Mouse (Mus musculus) mouse trophoblast stem cell (cell line): ENCODE results near the gene Brd3.

Experiments
- in situ Hi-C, 2 experiments: fragments of 300-500 bp; cut with MseI, MboI; formaldehyde crosslinking; loops; 2 replicates in 1 of 2; 3 replicates in 1 of 2; pipeline ENCODE4 v1.15.1; 2025

The Brd3 gene

GRCm38 (mm10) chr2:27426855-27427457 lies 80.5 kb downstream of the Brd3 start, which contains the start of gene Vav2:
Gene Vav2, minus strand, starts transcription at chr2:27427033.
- in situ Hi-C loops: loop anchor here (5.0 kb wide), 1 partner anchor 145 kb away; no protein-coding TSS in a partner anchor

GRCm38 (mm10) chr2:27426406-27426854 lies 81.0 kb downstream of the Brd3 start:
- in situ Hi-C loops: loop anchor here (5.0 kb wide), 1 partner anchor 144 kb away; no protein-coding TSS in a partner anchor

- in situ Hi-C loops: loop anchor here (5.0 kb wide), 1 partner anchor 144 kb away; no protein-coding TSS in a partner anchor
Measured at GRCm38 (mm10) chr2:27425751-27426405, 81.6 kb downstream of the Brd3 start.

GRCm38 (mm10) chr2:27425161-27425611 lies 82.3 kb downstream of the Brd3 start:
- in situ Hi-C loops: loop anchor here (5.0 kb wide), 1 partner anchor 143 kb away; no protein-coding TSS in a partner anchor

- in situ Hi-C loops: no loop called here
Measured at GRCm38 (mm10) chr2:27423596-27423995, 83.9 kb downstream of the Brd3 start.

- in situ Hi-C loops: no loop called here
Measured at GRCm38 (mm10) chr2:27421293-27422068, 86.0 kb downstream of the Brd3 start.

GRCm38 (mm10) chr2:27418577-27419070 lies 88.8 kb downstream of the Brd3 start:
- in situ Hi-C loops: no loop called here

GRCm38 (mm10) chr2:27417648-27418153 lies 89.8 kb downstream of the Brd3 start:
- in situ Hi-C loops: no loop called here

GRCm38 (mm10) chr2:27416425-27416824 lies 91.0 kb downstream of the Brd3 start:
- in situ Hi-C loops: no loop called here

GRCm38 (mm10) chr2:27415060-27415783 lies 92.2 kb downstream of the Brd3 start:
- in situ Hi-C loops: no loop called here

GRCm38 (mm10) chr2:27413936-27414657 lies 93.4 kb downstream of the Brd3 start:
- in situ Hi-C loops: no loop called here

GRCm38 (mm10) chr2:27413582-27413935 lies 93.9 kb downstream of the Brd3 start:
- in situ Hi-C loops: no loop called here

GRCm38 (mm10) chr2:27412245-27412800 lies 95.1 kb downstream of the Brd3 start:
- in situ Hi-C loops: no loop called here

GRCm38 (mm10) chr2:27411688-27412174 lies 95.7 kb downstream of the Brd3 start:
- in situ Hi-C loops: no loop called here

- in situ Hi-C loops: no loop called here
Measured at GRCm38 (mm10) chr2:27410518-27411140, 96.8 kb downstream of the Brd3 start.

GRCm38 (mm10) chr2:27408194-27408593 lies 99.3 kb downstream of the Brd3 start:
- in situ Hi-C loops: no loop called here

- in situ Hi-C loops: no loop called here
Measured at GRCm38 (mm10) chr2:27406928-27407327, 100.5 kb downstream of the Brd3 start.

GRCm38 (mm10) chr2:27405094-27405884 lies 102.2 kb downstream of the Brd3 start:
- in situ Hi-C loops: no loop called here
